ENCODE assay signal across 29 mouse cellular contexts in the genomic region with DNA sequence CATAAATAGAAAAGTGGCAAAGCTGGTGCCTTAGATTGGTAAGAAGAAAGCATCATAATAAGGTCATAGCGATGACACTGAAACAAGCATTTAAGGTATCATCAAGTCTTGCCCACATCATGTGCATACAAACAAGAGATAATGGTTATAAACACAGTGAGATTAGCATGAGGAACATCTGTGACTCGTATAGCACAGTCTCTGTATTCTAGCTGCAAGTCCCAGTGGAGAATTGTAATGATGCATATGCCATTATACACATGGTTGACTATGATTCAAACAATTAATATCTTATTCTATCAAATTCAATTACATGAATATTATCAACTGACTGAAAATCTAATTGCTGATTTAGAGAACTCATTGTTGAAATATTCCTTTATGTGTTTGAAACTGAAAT.
"Had no signal": no experiment of that assay in that cellular context is flagged by ENCODE, and none has a peak within 500 bp of the region (broad histone marks: within the 10 kb centered on the region; RNA-seq: fewer than 3 reads in every experiment).

No protein-coding gene starts in this region.

- H3K9ac ChIP-seq: embryonic facial prominence, embryonic 12.5 days; embryonic facial prominence, embryonic 13.5 days; embryonic facial prominence, embryonic 15.5 days; forebrain, embryonic 12.5 days; forebrain, embryonic 13.5 days; forebrain, embryonic 15.5 days; forebrain, postnatal 0 days had no signal

- ATAC-seq: forebrain, embryonic 13.5 days; forebrain, embryonic 14.5 days; forebrain, embryonic 15.5 days; forebrain, embryonic 16.5 days; forebrain, postnatal 0 days had no signal

- H3K27me3 ChIP-seq: embryonic facial prominence, embryonic 12.5 days; embryonic facial prominence, embryonic 13.5 days; embryonic facial prominence, embryonic 15.5 days; forebrain, embryonic 12.5 days; forebrain, embryonic 13.5 days; forebrain, embryonic 15.5 days had no signal

- H3K27ac ChIP-seq: embryonic facial prominence, embryonic 10.5 days; embryonic facial prominence, embryonic 12.5 days; embryonic facial prominence, embryonic 13.5 days; embryonic facial prominence, embryonic 15.5 days; forebrain, embryonic 10.5 days; forebrain, embryonic 12.5 days; forebrain, embryonic 13.5 days; forebrain, embryonic 15.5 days; gastrocnemius, adult 2 months; heart, adult 2 months had no signal

- H3K4me3 ChIP-seq: embryonic facial prominence, embryonic 10.5 days; embryonic facial prominence, embryonic 12.5 days; embryonic facial prominence, embryonic 13.5 days; embryonic facial prominence, embryonic 15.5 days; erythroblast, embryonic 14.5 days; forebrain, embryonic 10.5 days; forebrain, embryonic 12.5 days; forebrain, embryonic 13.5 days; forebrain, embryonic 15.5 days; gastrocnemius, adult 2 months; heart, adult 2 months had no signal

- H3K4me1 ChIP-seq: embryonic facial prominence, embryonic 10.5 days; embryonic facial prominence, embryonic 12.5 days; embryonic facial prominence, embryonic 13.5 days; embryonic facial prominence, embryonic 15.5 days; forebrain, embryonic 10.5 days; forebrain, embryonic 12.5 days; forebrain, embryonic 13.5 days; forebrain, embryonic 15.5 days had no signal

- H3K9me3 ChIP-seq: embryonic facial prominence, embryonic 10.5 days; embryonic facial prominence, embryonic 12.5 days; embryonic facial prominence, embryonic 13.5 days; embryonic facial prominence, embryonic 15.5 days; forebrain, embryonic 10.5 days; forebrain, embryonic 12.5 days; forebrain, embryonic 13.5 days; forebrain, embryonic 15.5 days had no signal

- H3K4me2 ChIP-seq: embryonic facial prominence, embryonic 12.5 days; embryonic facial prominence, embryonic 13.5 days; embryonic facial prominence, embryonic 15.5 days; forebrain, embryonic 12.5 days; forebrain, embryonic 13.5 days; forebrain, embryonic 15.5 days had no signal

- H3K36me3 ChIP-seq: embryonic facial prominence, embryonic 10.5 days; embryonic facial prominence, embryonic 12.5 days; embryonic facial prominence, embryonic 13.5 days; embryonic facial prominence, embryonic 15.5 days; forebrain, embryonic 10.5 days; forebrain, embryonic 12.5 days; forebrain, embryonic 15.5 days had no signal

- DNase-seq: cerebellum, adult 2 months; cerebellum, adult 8-10 months; cerebellum, adult 9-10 months; cerebellum, adult 9-11 months; cerebellum, postnatal 10 days; cerebellum, postnatal 14 days; cerebellum, postnatal 25 days; cerebellum, postnatal 36 days; embryo, embryonic 11 days; forebrain, postnatal 0 days; gastrocnemius, adult 2 months; gastrocnemius, postnatal 10 days; gastrocnemius, postnatal 14 days; gastrocnemius, postnatal 25 days; gastrocnemius, postnatal 36 days; heart, adult 11 months; heart, adult 18-20 months; heart, adult 2 months had no signal
